Mouse (Mus musculus): ENCODE data around the gene Emg1. TPM values are rescaled to one million over a fixed set of nuclear protein-coding genes. Genes with fewer than 3 reads are reported as not detected.

The Emg1 gene
- polyA plus RNA-seq, 1 experiment from 2014 or later = 233 TPM

DNA sequence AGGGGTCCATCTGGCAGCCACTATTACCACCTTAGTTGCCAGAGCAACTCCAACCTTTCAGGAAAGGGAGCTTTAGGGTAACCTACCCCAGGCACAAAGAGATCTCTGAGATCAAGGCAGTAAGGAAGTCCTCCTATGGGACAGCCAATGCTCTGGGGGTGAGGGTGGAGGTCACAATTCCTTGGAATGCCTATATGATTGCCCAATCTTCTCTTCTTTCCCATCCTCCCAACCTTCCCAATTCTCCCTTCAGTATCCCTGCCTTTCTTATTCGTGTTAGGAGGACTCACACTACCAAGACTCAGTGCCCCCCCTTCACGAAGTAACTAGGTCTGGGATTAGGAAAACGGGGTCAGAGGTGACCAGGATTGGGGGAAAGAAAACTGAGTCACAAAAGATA, 43.3 kb upstream of the Emg1 start:
- H3K4me1 ChIP-seq (ENCODE audit: control insufficient read depth, insufficient read depth, low read length) = peaks cover 43% of the 10 kb centered on the region
- no peaks in the 10 kb centered on the region for H3K27me3 ChIP-seq (ENCODE audit: control insufficient read depth, insufficient read depth, low read length)
- peak overlapping the region; percentile 88 for H3K4me3 ChIP-seq (ENCODE audit: low read length)
- H3K9me3 ChIP-seq (ENCODE audit: control insufficient read depth, low read length) = no peaks in the 10 kb centered on the region
- peak overlapping the region; percentile 70 for H3K4me2 ChIP-seq (replicated peaks; ENCODE audit: low read depth, low read length)
- H3K27ac ChIP-seq (ENCODE audit: low read depth, low read length) = 0 out of 2 replicates have a peak overlapping the region, but pooled peaks have one; percentile 98
- WGBS = 3% methylated on average over 3 of the region's 3 CpGs
- peak overlapping the region; percentile 97 for H3K9ac ChIP-seq (ENCODE audit: low read depth, low read length)
- ATAC-seq (ENCODE audit: low FRiP score, low TSS enrichment) = no peak
- peaks cover 7% of the 10 kb centered on the region; the same call in 1 of the 2 replicates for H3K36me3 ChIP-seq (ENCODE audit: control insufficient read depth, insufficient read depth, low read length)

DNA sequence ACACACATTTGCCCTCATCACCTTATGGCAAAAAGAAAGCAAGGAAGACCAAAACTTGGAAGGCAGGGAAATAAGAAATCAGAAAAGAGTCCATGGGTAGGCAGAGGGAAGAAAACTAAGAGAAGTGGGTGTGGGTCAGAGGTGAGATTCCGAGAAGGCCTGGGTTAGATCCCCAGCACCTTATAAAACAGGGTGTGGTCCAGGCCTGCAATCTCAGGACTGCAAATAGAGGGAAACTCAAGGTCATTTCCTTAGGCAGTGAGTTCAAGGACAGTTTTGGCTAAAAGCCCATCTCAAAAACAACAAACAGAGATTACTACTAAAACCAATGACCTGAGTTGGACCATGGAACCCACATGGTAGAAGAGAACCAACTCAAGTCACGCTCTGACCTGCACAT, 41.9 kb upstream of the Emg1 start:
- no peak overlapping the region; the same call in 1 of the 2 replicates for H3K4me3 ChIP-seq (ENCODE audit: low read length)
- H3K4me1 ChIP-seq (ENCODE audit: control insufficient read depth, insufficient read depth, low read length) = peaks cover 34% of the 10 kb centered on the region
- H3K27ac ChIP-seq (ENCODE audit: low read depth, low read length) = no peak overlapping the region
- WGBS = 89% methylated on average over 2 of the region's 2 CpGs
- no peak overlapping the region for H3K9ac ChIP-seq (ENCODE audit: low read depth, low read length)
- H3K9me3 ChIP-seq (ENCODE audit: control insufficient read depth, low read length) = no peaks in the 10 kb centered on the region
- H3K4me2 ChIP-seq (replicated peaks; ENCODE audit: low read depth, low read length) = no peak overlapping the region
- peaks cover 20% of the 10 kb centered on the region for H3K36me3 ChIP-seq (ENCODE audit: control insufficient read depth, insufficient read depth, low read length)
- H3K27me3 ChIP-seq (ENCODE audit: control insufficient read depth, insufficient read depth, low read length) = no peaks in the 10 kb centered on the region
- ATAC-seq (ENCODE audit: low FRiP score, low TSS enrichment) = no peak

DNA sequence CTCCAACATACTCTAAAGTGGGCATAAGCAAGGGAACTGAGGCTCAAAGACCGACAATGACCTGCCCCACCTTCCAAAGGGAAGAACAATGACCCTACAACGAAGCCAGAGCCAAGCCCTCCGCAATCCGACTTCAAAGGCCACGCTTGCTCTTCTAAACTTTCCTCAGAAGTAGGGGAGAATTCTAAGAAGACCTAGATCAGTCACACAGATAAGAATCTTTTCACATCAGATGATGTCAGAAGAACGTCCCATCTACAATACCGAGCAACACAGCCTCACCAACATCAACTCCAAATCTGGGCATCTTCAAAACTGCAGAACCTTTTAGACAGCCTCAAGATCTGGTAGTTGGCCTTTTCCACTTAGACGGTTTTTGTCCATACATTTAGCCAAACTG, 38.4 kb upstream of the Emg1 start:
- no peaks in the 10 kb centered on the region for H3K27me3 ChIP-seq (ENCODE audit: control insufficient read depth, insufficient read depth, low read length)
- 79% methylated on average over 8 of the region's 8 CpGs for WGBS
- peaks cover 28% of the 10 kb centered on the region for H3K4me1 ChIP-seq (ENCODE audit: control insufficient read depth, insufficient read depth, low read length)

DNA sequence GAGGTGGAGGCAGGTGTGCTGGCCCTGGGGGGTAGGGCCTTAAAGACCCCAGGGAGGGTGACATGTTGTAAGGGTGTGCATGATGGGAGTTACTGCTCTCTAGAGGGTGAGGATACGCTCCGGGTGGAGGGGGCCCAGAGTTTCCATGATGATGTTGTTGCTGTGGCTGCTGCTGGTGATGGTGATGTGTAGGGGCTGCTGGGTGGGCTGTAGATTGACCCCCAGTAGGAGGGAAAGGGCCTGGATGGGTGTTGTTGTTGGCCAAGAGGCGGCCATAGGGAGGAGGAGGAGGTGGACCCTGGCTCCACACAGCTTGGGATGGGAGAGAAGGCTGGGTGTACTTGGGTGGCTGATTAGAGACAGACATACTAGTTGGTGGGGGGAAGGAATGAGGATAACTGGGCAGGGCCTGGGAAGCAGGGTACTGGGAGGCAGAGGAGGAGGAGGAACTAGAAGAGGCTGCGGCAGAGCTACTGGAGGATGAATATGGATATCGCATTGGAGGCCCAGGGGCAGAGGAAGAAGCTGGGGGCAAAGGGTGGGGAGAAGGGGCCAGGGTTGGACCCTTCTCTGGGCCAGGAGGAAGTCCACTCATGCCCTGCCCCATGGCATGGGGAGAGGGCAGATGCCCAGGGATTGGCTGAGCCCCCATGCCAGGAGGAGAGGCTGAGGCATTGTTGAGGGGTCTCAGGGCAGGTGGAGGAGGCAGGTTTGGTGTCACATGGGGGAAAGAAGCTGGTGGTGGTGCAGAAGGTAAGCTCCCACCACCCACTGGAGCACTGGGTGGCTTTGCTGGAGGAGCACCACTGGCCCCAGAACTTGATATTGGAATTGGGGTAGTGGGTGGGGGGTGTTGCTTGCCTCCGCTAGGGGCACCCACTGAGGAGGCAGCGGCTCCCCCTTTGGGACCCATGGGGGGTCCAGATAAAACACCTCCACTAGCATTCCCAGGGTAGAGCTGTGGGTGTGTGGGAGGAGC, 35.0 kb upstream of the Emg1 start:
- Histone ChIP-seq H3K4me3 (ENCODE audit: low read length) (peak overlapping the region; percentile 47), H3K9ac (ENCODE audit: low read depth, low read length) (peak overlapping the region; percentile 86; the same call in 1 of the 2 replicates), H3K9me3 (ENCODE audit: control insufficient read depth, low read length) (no peaks in the 10 kb centered on the region), H3K27ac (ENCODE audit: low read depth, low read length) (no peak overlapping the region), H3K4me2 (replicated peaks; ENCODE audit: low read depth, low read length) (peak overlapping the region; percentile 96), H3K27me3 (ENCODE audit: control insufficient read depth, insufficient read depth, low read length) (no peaks in the 10 kb centered on the region), H3K36me3 (ENCODE audit: control insufficient read depth, insufficient read depth, low read length) (peaks cover 66% of the 10 kb centered on the region), H3K4me1 (ENCODE audit: control insufficient read depth, insufficient read depth, low read length) (peaks cover 16% of the 10 kb centered on the region)
- ATAC-seq (ENCODE audit: low FRiP score, low TSS enrichment) = no peak
- 87% methylated on average over 7 of the region's 7 CpGs for WGBS

More for the DNA sequence above, 38.4 kb upstream of the Emg1 start:
- no peak for ATAC-seq (ENCODE audit: low FRiP score, low TSS enrichment)
- Histone ChIP-seq H3K4me3 (ENCODE audit: low read length) (no peak overlapping the region), H3K36me3 (ENCODE audit: control insufficient read depth, insufficient read depth, low read length) (peaks cover 45% of the 10 kb centered on the region), H3K27ac (ENCODE audit: low read depth, low read length) (no peak overlapping the region), H3K9ac (ENCODE audit: low read depth, low read length) (0 out of 2 replicates have a peak overlapping the region, but pooled peaks have one; percentile 18), H3K4me2 (replicated peaks; ENCODE audit: low read depth, low read length) (no peak overlapping the region), H3K9me3 (ENCODE audit: control insufficient read depth, low read length) (no peaks in the 10 kb centered on the region)

DNA sequence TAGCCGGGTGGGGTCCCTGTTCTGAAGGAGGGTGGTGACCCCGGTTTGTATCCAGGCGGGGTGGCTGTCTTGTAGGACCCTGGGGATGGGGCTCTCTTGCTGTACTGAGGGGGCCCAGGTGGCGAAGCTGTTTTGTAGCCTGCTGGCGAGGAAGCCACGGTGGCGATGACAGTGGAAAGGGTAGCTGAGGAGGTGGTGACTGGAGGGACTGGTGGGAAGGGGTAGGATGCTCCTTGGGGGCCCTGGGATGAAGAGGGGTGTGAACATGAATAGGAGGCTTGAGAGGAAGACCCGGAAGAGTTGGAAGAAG, 34.3 kb upstream of the Emg1 start:
- peak overlapping the region; percentile 47 for H3K4me3 ChIP-seq (ENCODE audit: low read length)
- peak overlapping the region; percentile 86 for H3K9ac ChIP-seq (ENCODE audit: low read depth, low read length)
- H3K4me2 ChIP-seq (replicated peaks; ENCODE audit: low read depth, low read length) = peak overlapping the region; percentile 96
- H3K4me1 ChIP-seq (ENCODE audit: control insufficient read depth, insufficient read depth, low read length) = peaks cover 20% of the 10 kb centered on the region
- no peaks in the 10 kb centered on the region for H3K9me3 ChIP-seq (ENCODE audit: control insufficient read depth, low read length)
- H3K27ac ChIP-seq (ENCODE audit: low read depth, low read length) = peak overlapping the region; percentile 91
- WGBS = 15% methylated on average over 8 of the region's 8 CpGs
- ATAC-seq (ENCODE audit: low FRiP score, low TSS enrichment) = peak; percentile 4; the same call in 1 of the 2 replicates
- no peaks in the 10 kb centered on the region for H3K27me3 ChIP-seq (ENCODE audit: control insufficient read depth, insufficient read depth, low read length)
- peaks cover 66% of the 10 kb centered on the region for H3K36me3 ChIP-seq (ENCODE audit: control insufficient read depth, insufficient read depth, low read length)

DNA sequence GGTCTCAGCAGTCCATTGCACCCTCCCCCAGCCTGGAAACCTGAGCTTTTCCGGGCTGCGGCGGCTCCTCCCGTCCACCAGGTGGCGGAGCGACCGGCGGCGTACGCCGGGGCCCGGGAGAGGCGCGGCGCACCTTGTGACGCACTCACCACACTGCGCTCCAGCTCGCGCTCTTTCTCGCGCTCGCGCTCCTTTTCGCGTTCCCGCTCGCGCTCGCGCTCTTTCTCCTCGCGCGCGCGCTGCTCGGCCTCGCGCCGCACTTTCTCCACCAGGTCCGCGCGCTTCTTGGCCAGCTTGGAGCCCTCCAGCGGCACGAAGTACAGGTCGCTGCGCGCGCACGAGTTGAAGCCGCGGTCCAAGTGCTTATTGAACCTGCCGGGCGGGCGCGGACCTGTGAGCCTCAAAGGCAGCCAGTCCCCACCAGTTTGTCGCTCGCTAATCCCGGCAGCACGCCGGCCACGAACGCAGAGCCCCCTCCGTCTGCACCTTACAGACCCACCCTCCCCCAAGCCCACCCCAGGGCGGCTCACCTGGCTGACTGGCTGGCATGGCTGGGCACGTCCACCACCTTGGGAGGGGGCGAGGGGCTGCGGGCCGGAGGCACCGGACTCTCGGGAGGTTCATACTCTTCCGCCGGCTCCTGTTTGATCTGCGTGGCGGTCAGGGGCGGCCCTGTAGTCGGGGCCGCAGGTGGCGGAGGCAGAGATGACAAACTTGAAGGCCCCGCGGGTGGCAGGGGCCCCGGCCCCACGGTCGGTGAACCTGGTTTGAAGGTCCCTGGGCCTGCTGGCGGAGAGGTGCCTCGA, 33.7 kb upstream of the Emg1 start:
- peak overlapping the region; percentile 91 for H3K27ac ChIP-seq (ENCODE audit: low read depth, low read length)
- peak; percentile 83 for ATAC-seq (ENCODE audit: low FRiP score, low TSS enrichment)
- no peaks in the 10 kb centered on the region for H3K27me3 ChIP-seq (ENCODE audit: control insufficient read depth, insufficient read depth, low read length)
- peak overlapping the region; percentile 86 for H3K9ac ChIP-seq (ENCODE audit: low read depth, low read length)
- H3K9me3 ChIP-seq (ENCODE audit: control insufficient read depth, low read length) = no peaks in the 10 kb centered on the region
- H3K4me3 ChIP-seq (ENCODE audit: low read length) = peak overlapping the region; percentile 47
- under 1% methylated on average over 79 of the region's 85 CpGs for WGBS
- H3K36me3 ChIP-seq (ENCODE audit: control insufficient read depth, insufficient read depth, low read length) = peaks cover 63% of the 10 kb centered on the region
- H3K4me2 ChIP-seq (replicated peaks; ENCODE audit: low read depth, low read length) = peak overlapping the region; percentile 96
- H3K4me1 ChIP-seq (ENCODE audit: control insufficient read depth, insufficient read depth, low read length) = peaks cover 20% of the 10 kb centered on the region

DNA sequence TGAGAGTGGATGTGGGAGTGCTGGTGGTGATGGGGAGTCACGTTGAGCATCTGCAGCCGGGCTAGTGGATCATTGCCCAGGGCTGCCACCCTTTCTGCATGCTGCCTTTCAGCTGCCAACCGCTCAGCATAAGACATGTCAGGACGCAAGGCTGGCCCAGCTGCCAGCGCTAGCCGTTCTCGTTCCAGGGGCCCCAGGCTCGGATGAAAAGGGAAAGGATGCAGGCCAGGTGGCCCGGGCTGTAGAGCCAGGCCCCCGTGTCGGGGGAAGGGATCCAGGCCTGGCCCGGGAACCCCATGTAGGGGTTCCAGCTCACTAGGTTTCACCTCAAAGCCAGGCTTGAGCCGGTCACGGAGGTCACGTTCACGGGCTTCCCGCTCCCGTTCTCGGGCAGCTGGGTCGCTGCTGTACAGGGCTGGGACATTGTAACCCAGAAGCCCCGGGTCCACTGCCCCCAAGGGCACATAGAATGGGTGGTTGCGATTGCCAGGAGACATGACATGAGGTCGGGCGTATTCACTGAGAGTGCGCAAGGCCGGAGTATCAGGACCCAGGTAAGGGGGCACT, 32.9 kb upstream of the Emg1 start:
- H3K36me3 ChIP-seq (ENCODE audit: control insufficient read depth, insufficient read depth, low read length) = peaks cover 60% of the 10 kb centered on the region
- no peak; the same call in 1 of the 2 replicates for ATAC-seq (ENCODE audit: low FRiP score, low TSS enrichment)
- peak overlapping the region; percentile 49; the same call in 1 of the 2 replicates for H3K27ac ChIP-seq (ENCODE audit: low read depth, low read length)
- peak overlapping the region; percentile 46; the same call in 1 of the 2 replicates for H3K9ac ChIP-seq (ENCODE audit: low read depth, low read length)
- peak overlapping the region; percentile 47 for H3K4me3 ChIP-seq (ENCODE audit: low read length)
- 54% methylated on average over 26 of the region's 26 CpGs for WGBS
- peak overlapping the region; percentile 96 for H3K4me2 ChIP-seq (replicated peaks; ENCODE audit: low read depth, low read length)
- no peaks in the 10 kb centered on the region for H3K27me3 ChIP-seq (ENCODE audit: control insufficient read depth, insufficient read depth, low read length)
- peaks cover 22% of the 10 kb centered on the region for H3K4me1 ChIP-seq (ENCODE audit: control insufficient read depth, insufficient read depth, low read length)
- H3K9me3 ChIP-seq (ENCODE audit: control insufficient read depth, low read length) = no peaks in the 10 kb centered on the region

DNA sequence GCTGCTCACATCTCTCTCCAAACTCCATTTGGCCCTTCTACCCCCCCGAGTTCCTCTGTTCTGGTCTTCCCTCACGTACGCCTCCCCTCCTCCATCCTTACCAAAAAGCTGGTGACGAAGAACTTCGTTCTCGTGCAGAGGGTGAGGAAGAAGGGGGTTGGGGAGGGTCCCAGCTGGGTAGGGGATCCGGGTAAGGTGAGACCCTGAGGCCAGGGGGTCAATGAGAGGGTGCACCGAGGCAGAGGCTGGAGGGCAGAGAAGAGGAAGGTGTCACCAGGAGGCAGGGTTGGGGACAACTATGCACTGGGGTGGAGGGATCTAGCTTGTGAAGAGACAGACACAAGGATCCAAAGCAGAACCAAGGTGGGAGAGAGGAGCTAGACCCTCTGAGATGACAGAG, 31.7 kb upstream of the Emg1 start:
- Histone ChIP-seq H3K9ac (ENCODE audit: low read depth, low read length) (no peak overlapping the region), H3K9me3 (ENCODE audit: control insufficient read depth, low read length) (no peaks in the 10 kb centered on the region), H3K4me2 (replicated peaks; ENCODE audit: low read depth, low read length) (no peak overlapping the region), H3K36me3 (ENCODE audit: control insufficient read depth, insufficient read depth, low read length) (peaks cover 52% of the 10 kb centered on the region), H3K27ac (ENCODE audit: low read depth, low read length) (no peak overlapping the region), H3K27me3 (ENCODE audit: control insufficient read depth, insufficient read depth, low read length) (no peaks in the 10 kb centered on the region), H3K4me3 (ENCODE audit: low read length) (no peak overlapping the region), H3K4me1 (ENCODE audit: control insufficient read depth, insufficient read depth, low read length) (peaks cover 33% of the 10 kb centered on the region)
- ATAC-seq (ENCODE audit: low FRiP score, low TSS enrichment) = no peak
- WGBS = 80% methylated on average over 8 of the region's 8 CpGs

Measured in kidney, embryonic 14.5 days (tissue).